Mouse (Mus musculus) bone marrow macrophage, adult 2 months (primary cell): ENCODE measurements at regions not wholly inside any gene's neighbourhood (a gene's known extent, or its start where the extent isn't known, plus 50 kb on each side); places are given as distances from the start of the nearest gene placed in this dataset.

Experiments used
- CTCF ChIP-seq: IDR thresholded peaks from 2 replicates; pipeline ENCODE4 v1.5.1; 2012; ENCODE audit warnings: low read depth, mild to moderate bottlenecking, low read length, moderate library complexity
- POLR2A ChIP-seq: IDR thresholded peaks from 2 replicates; pipeline ENCODE4 v1.6.1; 2012; ENCODE audit warnings: mild to moderate bottlenecking, low read depth, low read length, borderline replicate concordance

DNA sequence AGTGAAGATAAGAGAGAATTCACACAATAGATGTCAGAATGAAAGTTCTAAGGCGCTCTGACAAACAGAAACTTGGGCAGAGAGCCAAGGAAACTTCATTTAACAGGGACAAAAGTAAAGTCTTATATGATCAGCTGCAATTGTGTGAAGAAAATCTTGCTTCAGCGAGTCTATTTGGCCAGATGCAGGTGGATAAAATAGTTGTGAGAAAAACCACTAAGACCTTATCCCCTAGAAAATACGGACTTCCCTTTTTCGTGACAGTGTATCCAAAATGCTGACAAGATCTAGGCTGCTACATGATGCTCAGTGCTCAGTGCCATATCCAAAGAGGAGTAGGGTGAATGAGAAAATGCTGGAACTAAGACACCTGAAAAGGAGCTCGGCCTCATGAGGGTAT lies 274.7 kb upstream of the Ppargc1a start:
- TF ChIP-seq POLR2A = no peak
- TF ChIP-seq CTCF = no peak
